Mouse (Mus musculus) ES-E14 (cell line): ENCODE results near the gene Pou3f3.

Experiments
- HCFC1 ChIP-seq: IDR thresholded peaks from 2 replicates; pipeline ENCODE4 v1.6.1; 2012; ENCODE audit warnings: low read length, inconsistent platforms, borderline replicate concordance; ENCODE audit not compliant: insufficient read depth
- ZC3H11A ChIP-seq: IDR thresholded peaks from 2 replicates; pipeline ENCODE4 v1.6.1; 2012; ENCODE audit warnings: low read depth, mild to moderate bottlenecking, inconsistent platforms, low read length, borderline replicate concordance

DNA sequence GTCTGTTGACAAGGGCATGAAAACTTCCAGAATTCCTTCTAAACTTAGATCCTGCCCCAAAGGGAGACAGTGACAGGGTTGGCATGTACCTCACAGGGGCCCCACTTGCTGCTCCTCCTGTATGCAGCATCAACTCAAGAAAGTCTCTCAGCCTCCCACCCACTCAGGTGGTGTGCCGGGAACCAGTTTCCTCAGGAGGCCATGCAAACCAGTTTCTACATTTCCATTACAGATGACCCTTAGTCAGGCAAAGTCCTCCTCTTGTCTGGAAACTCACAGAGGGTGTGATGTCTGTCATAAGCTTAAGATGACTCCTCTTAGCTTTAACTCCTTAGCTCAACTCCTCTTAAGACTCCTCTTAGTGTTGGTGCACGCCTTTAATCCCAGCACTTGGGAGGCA is 29.3 kb downstream of the Pou3f3 start:
- TF ChIP-seq HCFC1 (no peak), ZC3H11A (no peak)
